Comparison of ENCODE assay signal across 33 mouse cellular contexts in the genomic region with DNA sequence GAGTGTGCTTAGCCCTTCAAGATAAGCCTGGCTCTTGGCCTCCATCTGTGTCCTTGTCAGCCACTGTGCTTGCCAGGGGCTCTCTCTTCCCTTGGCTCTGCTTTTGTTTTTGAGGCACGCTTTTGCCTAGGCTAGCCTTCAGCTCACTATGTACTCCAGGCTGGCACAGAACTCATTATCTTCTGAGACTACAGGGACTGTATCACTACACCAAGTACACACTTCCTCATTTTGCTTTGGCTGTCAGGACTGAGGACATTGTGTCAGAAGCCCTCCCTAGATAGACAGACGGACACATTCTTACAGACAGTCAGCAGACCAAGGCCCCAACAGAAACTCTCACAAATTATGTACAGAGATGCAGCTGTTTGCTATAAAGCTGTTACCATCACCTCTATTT. TPM values are rescaled to one million over a fixed set of nuclear protein-coding genes. Genes with fewer than 3 reads are reported as not detected.
A peak's percentile ranks its signal among the peaks of the same experiment; 100 is the strongest.
DNase-seq lines count a peak whose midpoint lies in the region; ATAC-seq and TF ChIP-seq lines count a peak whose summit lies in the region.
"Had no signal": no experiment of that assay in that cellular context is flagged by ENCODE, and none has a peak within 500 bp of the region (broad histone marks: within the 10 kb centered on the region; RNA-seq: fewer than 3 reads in every experiment).

No protein-coding gene starts in this region.

- 0 out of 2 replicates have a peak, but pooled peaks have one; percentile 30 for ATAC-seq in common myeloid progenitor, adult 5-6 weeks (replicated peaks; ENCODE audit: low read depth, poor library complexity, severe bottlenecking)
- ATAC-seq in megakaryocyte, adult 5-6 weeks (ENCODE audit: poor library complexity, severe bottlenecking), result peak; percentile 39; the same call in 1 of the 2 replicates
- ATAC-seq: activated CD4-positive, CD25-positive, alpha-beta regulatory T cell, adult 4 months; CD4-positive, CD25-positive, alpha-beta regulatory T cell, adult 4 months; forebrain, embryonic 14.5 days; forebrain, embryonic 16.5 days; Patski had no signal

- TF ChIP-seq EP300 in MEL (IDR thresholded peaks at IDR 0.05; ENCODE audit: low read depth in 1 of 2, low read length in 2 of 2), result peak; percentile 13 to 67; a peak in 3 of 4 replicates

- no peaks in the 10 kb centered on the region for H3K27me3 ChIP-seq in MEL (ENCODE audit: control insufficient read depth in 1 of 2, insufficient read depth in 2 of 2, low read length in 2 of 2)
- H3K27me3 ChIP-seq: CH12.LX had no signal

- H3K4me1 ChIP-seq in MEL (ENCODE audit: control insufficient read depth in 1 of 2, insufficient read depth in 2 of 2, low read length in 2 of 2), result peaks cover 0 to 6% of the 10 kb centered on the region in 2 experiments; a peak in 2 of 4 replicates

- H3K36me3 ChIP-seq in MEL (ENCODE audit: control insufficient read depth in 1 of 2, insufficient read depth in 2 of 2, low read length in 2 of 2), result no peaks in the 10 kb centered on the region; a peak in 1 of 4 replicates
- H3K36me3 ChIP-seq: G1E had no signal

- no peak for TF ChIP-seq POLR2A in MEL (IDR thresholded peaks at IDR 0.05; ENCODE audit: control insufficient read depth in 1 of 2, insufficient read depth in 1 of 2, low read depth in 1 of 2, low read length in 2 of 2, poor library complexity in 1 of 2)

- H3K9me3 ChIP-seq in MEL (replicated peaks; ENCODE audit: insufficient read depth, low read length), result no peaks in the 10 kb centered on the region
- H3K9me3 ChIP-seq: embryonic facial prominence, embryonic 13.5 days; embryonic facial prominence, embryonic 15.5 days; forebrain, embryonic 12.5 days; G1E had no signal

- peak; percentile 74 for DNase-seq in MEL (ENCODE audit: low read depth, low spot score)
- DNase-seq in layer of hippocampus, postnatal 14 days (ENCODE audit: low spot score in 2 of 2), result no peak
- DNase-seq in adrenal gland, postnatal 10 days, result no peak
- no peak for DNase-seq in thymus, postnatal 10 days (ENCODE audit: low spot score in 2 of 2)
- no peak for DNase-seq in retina, embryonic 14.5 days (ENCODE audit: low spot score)
- DNase-seq: adrenal gland, adult 8-10 months; adrenal gland, postnatal 25 days; B cell, adult 2 months; cerebellum, adult 11 months; cerebellum, adult 18-20 months; cerebellum, adult 8-10 months; cerebellum, adult 9-11 months; cerebellum, postnatal 14 days; embryo, embryonic 11 days had no signal

- H3K9ac ChIP-seq in MEL (ENCODE audit: control insufficient read depth, low read depth, low read length, poor library complexity, severe bottlenecking), result no peak overlapping the region
- H3K9ac ChIP-seq: embryonic facial prominence, embryonic 13.5 days; embryonic facial prominence, embryonic 15.5 days; forebrain, embryonic 12.5 days had no signal

- no peaks in the 10 kb centered on the region for H3K79me2 ChIP-seq in MEL (ENCODE audit: control insufficient read depth, insufficient read depth, low read length, poor library complexity)

- H3K4me3 ChIP-seq in MEL (ENCODE audit: control insufficient read depth in 1 of 2, insufficient read depth in 1 of 2, low read depth in 2 of 2, low read length in 2 of 2), result no peak overlapping the region
- H3K4me3 ChIP-seq: embryonic facial prominence, embryonic 13.5 days; embryonic facial prominence, embryonic 15.5 days; erythroblast, embryonic 14.5 days; forebrain, embryonic 10.5 days; forebrain, embryonic 12.5 days had no signal

- TF ChIP-seq RAD21 in MEL (IDR thresholded peaks at IDR 0.05; ENCODE audit: low read depth, low read length), result no peak; the same call in 1 of the 2 replicates

- no peak for TF ChIP-seq CTCF in MEL (IDR thresholded peaks at IDR 0.05 in 2 of 3, conservative IDR thresholded peaks at IDR 0.05 in 1 of 3; ENCODE audit: control insufficient read depth in 1 of 3, insufficient read depth in 1 of 3, low read depth in 2 of 3, low read length in 3 of 3, poor library complexity in 1 of 3, severe bottlenecking in 1 of 3)

- no peak overlapping the region; the same call in 1 of the 2 replicates for H3K27ac ChIP-seq in MEL (ENCODE audit: control insufficient read depth, low read depth, low read length)
- H3K27ac ChIP-seq: embryonic facial prominence, embryonic 13.5 days; embryonic facial prominence, embryonic 15.5 days; forebrain, embryonic 10.5 days; forebrain, embryonic 12.5 days had no signal

TF ChIP-seq in MEL, 35 proteins besides CTCF, POLR2A, EP300 and RAD21:
- TF ChIP-seq CHD2 (IDR thresholded peaks at IDR 0.05; ENCODE audit: low read length), result no peak
- TF ChIP-seq ELF1 (IDR thresholded peaks at IDR 0.05; ENCODE audit: low read depth, low read length), result 0 out of 2 replicates have a peak, but pooled peaks have one; percentile 37
- TF ChIP-seq NRF1 (IDR thresholded peaks at IDR 0.05; ENCODE audit: insufficient read depth, low read depth, low read length, poor library complexity, severe bottlenecking), result no peak
- TF ChIP-seq HCFC1 (IDR thresholded peaks at IDR 0.05; ENCODE audit: low read depth, low read length), result 0 out of 2 replicates have a peak, but pooled peaks have one; percentile 29
- TF ChIP-seq SIN3A (IDR thresholded peaks at IDR 0.05; ENCODE audit: low read length), result 0 out of 2 replicates have a peak, but pooled peaks have one; percentile 34
- TF ChIP-seq GATA1 (IDR thresholded peaks at IDR 0.05; ENCODE audit: low read depth, low read length), result peak; percentile 60
- TF ChIP-seq MYC (IDR thresholded peaks at IDR 0.05; ENCODE audit: low read depth, low read length), result 0 out of 2 replicates have a peak, but pooled peaks have one; percentile 29
- no peak for TF ChIP-seq TBP (IDR thresholded peaks at IDR 0.05; ENCODE audit: low read depth, low read length)
- TF ChIP-seq ETS1 (IDR thresholded peaks at IDR 0.05; ENCODE audit: low read depth, low read length), result no peak
- 0 out of 2 replicates have a peak, but pooled peaks have one; percentile 33 for TF ChIP-seq RCOR1 (IDR thresholded peaks at IDR 0.05; ENCODE audit: low read depth, low read length)

RNA-seq across cellular contexts. Expression of a gene that starts 11.0 kb away (rescaled TPM):
- 1.2 and 1.9 TPM in 2 replicates for total RNA-seq in MEL (2012; rRNA removed)
- 1 to 10 TPM in 1 of 2 experiments, not detected in 1; 5.8 TPM for polyA plus RNA-seq in MEL (2012; ENCODE audit: insufficient read depth in 1 of 2, insufficient read length in 2 of 2, low read depth in 1 of 2, low replicate concordance in 2 of 2, missing spikeins in 1 of 2)
- 2.1 and 2.9 TPM in 2 replicates for total RNA-seq in common myeloid progenitor, adult 5-6 weeks (2017)
- 1.0 and 1.7 TPM in 2 replicates for total RNA-seq in megakaryocyte, adult 5-6 weeks (2015)
- 0.66 and 0.98 TPM in 2 replicates for total RNA-seq in megakaryocyte, adult 5-6 weeks (2017)
- total RNA-seq in layer of hippocampus, postnatal 14 days (2021), result 10 to 100 TPM; 80.1 to 83.1 TPM
- total RNA-seq in adrenal gland, postnatal 10 days (2021), result 10 to 100 TPM in 1 of 2 experiments, 1 to 10 TPM in 1; 9.2 to 13.0 TPM
- polyA plus RNA-seq: activated CD4-positive, CD25-positive, alpha-beta regulatory T cell, adult 4 months; CD4-positive, CD25-positive, alpha-beta regulatory T cell, adult 4 months had no signal

RNA-seq across cellular contexts. Expression of a gene that starts 25.5 kb away (rescaled TPM):
- 25.1 and 31.2 TPM in 2 replicates for total RNA-seq in MEL (2012; rRNA removed)
- 10 to 100 TPM in 1 of 2 experiments, not detected in 1; 25.0 TPM for polyA plus RNA-seq in MEL (2012; ENCODE audit: insufficient read depth in 1 of 2, insufficient read length in 2 of 2, low read depth in 1 of 2, low replicate concordance in 2 of 2, missing spikeins in 1 of 2)
- 583 and 663 TPM in 2 replicates for total RNA-seq in common myeloid progenitor, adult 5-6 weeks (2017)
- 544 and 552 TPM in 2 replicates for total RNA-seq in megakaryocyte, adult 5-6 weeks (2015)
- 837 and 967 TPM in 2 replicates for total RNA-seq in megakaryocyte, adult 5-6 weeks (2017)
- 1 to 10 TPM; 3.2 to 3.8 TPM for total RNA-seq in layer of hippocampus, postnatal 14 days (2021)
- total RNA-seq in adrenal gland, postnatal 10 days (2021), result 10 to 100 TPM; 23.3 to 24.7 TPM

RNA-seq across cellular contexts. Expression of a gene that starts 47.5 kb away (rescaled TPM):
- total RNA-seq in MEL (2012; rRNA removed), result not detected in 2 replicates
- not detected for polyA plus RNA-seq in MEL (2012; ENCODE audit: insufficient read depth in 1 of 2, insufficient read length in 2 of 2, low read depth in 1 of 2, low replicate concordance in 2 of 2, missing spikeins in 1 of 2)
- not detected in 2 replicates for total RNA-seq in common myeloid progenitor, adult 5-6 weeks (2017)
- total RNA-seq in megakaryocyte, adult 5-6 weeks (2015), result not detected in 2 replicates
- not detected in 2 replicates for total RNA-seq in megakaryocyte, adult 5-6 weeks (2017)
- not detected for total RNA-seq in layer of hippocampus, postnatal 14 days (2021)
- not detected for total RNA-seq in adrenal gland, postnatal 10 days (2021)
- total RNA-seq: adrenal gland, adult 18-20 months; adrenal gland, postnatal 25 days; adrenal gland, postnatal 4 days; CH12.LX had no signal
- polyA plus RNA-seq: activated CD4-positive, CD25-positive, alpha-beta regulatory T cell, adult 4 months; brain, embryonic 14.5 days; CD4-positive, CD25-positive, alpha-beta regulatory T cell, adult 4 months; embryonic facial prominence, embryonic 11.5 days; embryonic facial prominence, embryonic 13.5 days; embryonic facial prominence, embryonic 15.5 days; erythroblast, embryonic 14.5 days; forebrain, embryonic 10.5 days; forebrain, embryonic 12.5 days; forebrain, embryonic 14.5 days; forebrain, embryonic 16.5 days; frontal cortex, adult 2 months; G1E; Patski had no signal

RNA-seq across cellular contexts. Expression of a gene that starts 59.9 kb away (rescaled TPM):
- not detected in 2 replicates for total RNA-seq in MEL (2012; rRNA removed)
- polyA plus RNA-seq in MEL (2012; ENCODE audit: insufficient read depth in 1 of 2, insufficient read length in 2 of 2, low read depth in 1 of 2, low replicate concordance in 2 of 2, missing spikeins in 1 of 2), result not detected
- not detected in 2 replicates for total RNA-seq in common myeloid progenitor, adult 5-6 weeks (2017)
- total RNA-seq in megakaryocyte, adult 5-6 weeks (2015), result not detected in 2 replicates
- total RNA-seq in megakaryocyte, adult 5-6 weeks (2017), result not detected in 2 replicates
- not detected for total RNA-seq in layer of hippocampus, postnatal 14 days (2021)
- total RNA-seq in adrenal gland, postnatal 10 days (2021), result not detected
- total RNA-seq: adrenal gland, adult 18-20 months; adrenal gland, adult 8-10 months; adrenal gland, postnatal 25 days; adrenal gland, postnatal 4 days; CH12.LX; G1E had no signal
- polyA plus RNA-seq: activated CD4-positive, CD25-positive, alpha-beta regulatory T cell, adult 4 months; brain, embryonic 14.5 days; CD4-positive, CD25-positive, alpha-beta regulatory T cell, adult 4 months; embryonic facial prominence, embryonic 11.5 days; embryonic facial prominence, embryonic 13.5 days; embryonic facial prominence, embryonic 15.5 days; erythroblast, embryonic 14.5 days; forebrain, embryonic 10.5 days; forebrain, embryonic 12.5 days; forebrain, embryonic 14.5 days; forebrain, embryonic 16.5 days; frontal cortex, adult 2 months; G1E; Patski had no signal

Comparison
In these comparisons a context has a peak if more than half of its experiments do, and no peak if none do; other contexts are left out.
1. RNA of a gene that starts 11.0 kb away (total RNA-seq): 80.1 to 83.1 TPM in layer of hippocampus, postnatal 14 days; 9.2 to 13.0 TPM in adrenal gland, postnatal 10 days, 2.1 to 2.9 TPM in common myeloid progenitor, adult 5-6 weeks, 1.2 to 1.9 TPM in MEL and 0.66 to 1.7 TPM in megakaryocyte, adult 5-6 weeks; every median in the first group is over 4 times any median in the second.
2. RNA of a gene that starts 25.5 kb away (total RNA-seq): 544 to 967 TPM in megakaryocyte, adult 5-6 weeks and 583 to 663 TPM in common myeloid progenitor, adult 5-6 weeks; 25.1 to 31.2 TPM in MEL, 23.3 to 24.7 TPM in adrenal gland, postnatal 10 days and 3.2 to 3.8 TPM in layer of hippocampus, postnatal 14 days; every median in the first group is over 10 times any median in the second.